Mouse (Mus musculus) thymus, postnatal 14 days (tissue): Measurements from ENCODE around the gene Letm1.

ENCODE experiments used
- DNase-seq: peaks from one replicate; pipeline ENCODE4 v3.0.0; 2021

The Letm1 gene

DNA sequence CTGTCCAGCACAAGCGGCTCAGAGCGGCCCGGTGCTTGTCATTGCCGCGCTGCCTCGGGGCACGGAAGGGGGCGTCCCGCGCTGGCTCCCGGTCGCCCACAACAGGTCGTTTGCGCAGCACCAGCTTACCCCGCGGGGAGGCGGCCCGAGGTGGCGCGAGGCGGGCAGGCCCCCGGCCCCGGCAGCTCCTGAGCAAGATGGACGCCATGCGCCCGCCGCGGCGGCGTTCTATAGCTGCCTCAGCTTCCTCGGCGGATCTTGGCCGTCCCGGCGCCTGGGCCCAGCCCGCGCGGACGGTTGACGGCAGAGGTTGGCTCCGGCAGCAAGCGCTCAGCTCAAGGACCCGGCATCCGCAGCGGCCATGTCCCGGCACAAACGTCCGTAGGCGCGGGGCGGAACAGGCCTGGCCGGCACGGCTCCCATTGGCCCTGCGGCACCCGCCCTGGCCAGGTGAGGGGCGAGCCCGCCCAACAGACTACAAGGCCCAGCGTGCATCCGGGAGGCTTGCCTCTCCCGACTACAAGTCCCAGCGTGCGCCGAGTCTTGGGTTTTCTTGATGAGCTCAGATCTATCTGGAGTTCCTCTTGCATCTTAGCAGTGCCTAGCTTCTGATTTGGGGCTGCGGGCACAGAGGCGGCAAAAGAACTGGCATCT is at the start of gene Letm1:
TSS of gene Letm1 (minus strand) at position 473 of the 654 bp plus-strand sequence.
- peak; percentile 93 for DNase-seq

DNA sequence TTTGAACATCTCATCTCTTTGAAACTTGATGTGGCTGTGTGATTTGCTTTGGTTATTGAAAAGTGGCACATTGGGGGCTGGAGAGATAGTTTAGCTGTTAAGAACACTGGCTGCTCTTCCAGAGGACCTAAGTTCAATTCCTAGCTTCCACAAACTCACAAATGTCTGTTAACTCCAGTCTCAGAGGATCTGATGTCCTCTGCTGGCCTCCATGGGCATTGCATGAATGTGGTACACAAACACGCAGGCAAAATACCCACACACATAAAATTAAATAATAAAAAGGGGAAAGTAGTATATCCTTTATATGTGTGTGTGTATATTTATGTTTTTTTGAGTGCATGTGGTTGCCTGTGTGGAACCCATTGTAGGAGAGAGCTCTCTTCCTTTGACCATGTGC is 48.2 kb upstream of the Letm1 start:
- peak; percentile 45 for DNase-seq

DNA sequence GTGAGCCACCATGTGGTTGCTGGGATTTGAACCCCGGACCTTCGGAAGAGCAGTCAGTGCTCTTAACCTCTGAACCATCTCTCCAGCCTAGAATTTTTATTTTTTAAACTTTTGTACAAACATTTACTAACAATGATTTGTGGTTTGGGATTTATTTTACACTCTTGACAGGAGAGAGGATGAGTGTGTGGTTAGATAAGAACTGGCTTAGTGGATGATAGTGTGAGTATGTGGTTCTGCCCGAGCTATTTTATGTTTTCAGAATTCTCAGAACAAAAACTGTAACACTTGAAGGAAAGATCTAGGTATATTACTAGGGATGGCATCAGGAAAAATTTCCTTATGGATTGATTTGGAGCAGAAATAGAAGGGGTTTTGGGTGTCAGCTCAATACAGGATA is 47.3 kb upstream of the Letm1 start:
- no peak for DNase-seq

DNA sequence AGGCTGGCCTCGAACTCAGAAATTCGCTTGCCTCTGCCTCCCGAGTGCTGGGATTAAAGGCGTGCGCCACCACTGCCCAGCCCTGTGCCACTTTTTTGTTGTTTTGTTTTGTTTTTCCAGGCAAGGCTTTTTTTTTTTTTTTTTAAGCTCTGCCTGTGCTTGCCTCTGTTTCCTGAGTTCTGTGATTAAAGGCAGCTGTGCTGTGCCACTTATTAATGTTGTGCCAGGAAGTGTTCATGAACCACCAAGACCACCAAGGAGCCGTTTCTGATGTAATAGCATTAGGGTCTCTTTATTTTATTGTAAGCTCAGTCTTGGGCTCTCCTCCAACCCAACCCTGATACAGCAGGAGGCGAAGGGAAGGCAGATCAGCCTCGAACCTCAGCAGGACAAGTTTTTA is 45.5 kb upstream of the Letm1 start:
- DNase-seq = no peak

DNA sequence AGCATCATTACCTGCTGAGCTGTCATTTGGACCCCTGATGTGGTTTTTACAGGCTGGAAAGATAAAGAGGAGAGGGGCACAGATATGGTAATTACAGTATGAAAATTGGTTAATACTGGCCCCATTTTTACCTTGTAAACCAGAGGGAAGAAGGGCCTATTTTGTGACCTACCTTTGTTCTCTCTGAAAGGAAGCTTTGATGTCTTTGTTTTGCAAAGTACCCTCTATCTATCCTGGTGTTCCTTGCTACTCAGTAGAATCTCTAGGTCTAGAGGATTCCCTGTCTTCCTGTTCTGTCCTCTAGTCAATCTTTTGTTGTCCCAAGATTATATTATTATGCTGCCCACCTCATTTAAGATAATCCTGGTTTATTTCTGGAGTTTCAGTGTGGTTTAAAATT is 43.4 kb upstream of the Letm1 start:
- DNase-seq = no peak

DNA sequence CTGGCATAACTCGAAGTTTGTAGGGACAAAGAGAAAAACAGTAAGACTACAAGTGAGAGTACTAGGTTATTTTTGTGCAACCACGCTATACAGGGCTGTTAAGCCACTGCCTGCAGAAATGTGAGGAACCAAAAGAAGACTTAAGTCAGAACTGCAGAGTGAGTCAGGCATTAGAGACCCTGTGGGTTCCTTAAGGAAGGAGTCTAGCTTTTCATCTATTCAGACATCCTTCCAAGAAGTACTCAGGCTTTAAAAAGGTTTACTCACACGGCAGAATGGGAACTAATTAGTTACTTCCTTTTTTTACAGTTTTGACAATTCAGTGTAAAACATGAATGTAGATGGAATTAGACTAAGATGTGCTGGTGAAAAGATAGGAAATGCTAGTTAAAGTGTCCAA is 39.8 kb upstream of the Letm1 start:
- no peak for DNase-seq

DNA sequence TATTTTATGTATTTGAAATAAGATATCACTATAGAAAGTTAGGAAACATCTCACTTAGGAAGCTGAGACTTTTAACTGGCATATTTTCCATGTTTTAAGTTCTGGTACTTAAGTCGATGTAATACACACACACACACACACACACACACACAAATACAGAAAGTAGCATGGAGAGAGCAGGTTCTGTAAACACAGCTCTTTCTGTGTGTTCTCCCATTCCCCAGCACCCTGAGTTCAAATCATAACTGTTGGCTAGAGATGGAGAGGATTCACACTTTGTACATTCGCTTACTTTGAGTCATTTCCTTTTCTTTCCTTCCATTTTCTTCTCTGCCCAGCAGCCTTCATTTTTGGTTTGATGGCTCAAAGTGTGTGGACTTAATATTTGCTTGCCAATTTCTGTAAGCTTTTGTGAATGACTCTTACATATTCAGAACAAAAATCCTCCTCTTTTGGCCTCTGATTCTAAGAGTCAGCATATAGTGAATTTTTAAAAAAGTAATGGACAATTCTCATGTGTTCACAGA is 39.3 kb upstream of the Letm1 start:
- no peak for DNase-seq

DNA sequence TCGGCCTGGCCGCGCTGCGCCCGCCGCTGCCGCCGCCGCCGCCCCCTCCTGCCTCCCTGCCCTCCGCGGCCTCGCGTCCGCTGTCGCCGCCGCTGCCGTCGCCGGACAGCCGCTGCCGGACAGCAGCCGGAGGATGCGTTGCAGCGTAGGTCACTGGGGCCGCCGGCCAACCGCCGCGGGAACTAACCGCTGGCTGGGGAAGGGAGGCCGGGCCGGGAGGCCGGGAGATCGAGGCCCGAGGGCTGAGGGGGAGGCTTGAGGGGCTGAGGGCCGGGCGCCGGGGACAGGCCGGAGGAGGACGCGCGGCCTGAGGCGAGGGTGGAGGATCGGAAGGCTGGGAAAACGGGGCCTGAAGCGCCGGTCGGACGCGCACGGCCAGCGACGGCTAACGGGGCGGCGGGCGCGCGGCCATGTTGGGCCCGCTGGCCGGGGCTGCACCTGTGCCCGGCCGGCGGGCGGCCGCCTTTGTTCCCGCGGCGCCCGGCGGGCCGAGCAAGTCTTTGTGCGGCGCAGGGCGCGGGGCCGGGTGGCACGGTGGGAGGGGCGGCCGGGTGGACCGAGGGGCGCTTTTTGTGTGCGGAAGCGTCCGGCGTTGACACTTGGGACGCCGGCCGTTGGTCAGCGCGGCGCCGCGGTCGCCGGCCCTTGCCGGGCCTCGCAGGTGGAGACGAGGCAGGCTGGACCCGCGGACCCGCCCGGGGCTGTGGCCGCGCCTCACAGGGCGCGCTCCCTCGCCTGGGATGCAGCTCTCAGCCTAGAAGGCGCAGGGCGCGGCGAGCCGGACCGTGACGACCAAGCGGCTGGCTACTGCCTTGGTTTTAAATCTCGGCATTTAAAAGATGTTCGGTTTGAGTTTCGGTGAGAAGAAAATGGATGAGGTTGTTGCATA is 38.4 kb upstream of the Letm1 start:
- peak; percentile 51 for DNase-seq

DNA sequence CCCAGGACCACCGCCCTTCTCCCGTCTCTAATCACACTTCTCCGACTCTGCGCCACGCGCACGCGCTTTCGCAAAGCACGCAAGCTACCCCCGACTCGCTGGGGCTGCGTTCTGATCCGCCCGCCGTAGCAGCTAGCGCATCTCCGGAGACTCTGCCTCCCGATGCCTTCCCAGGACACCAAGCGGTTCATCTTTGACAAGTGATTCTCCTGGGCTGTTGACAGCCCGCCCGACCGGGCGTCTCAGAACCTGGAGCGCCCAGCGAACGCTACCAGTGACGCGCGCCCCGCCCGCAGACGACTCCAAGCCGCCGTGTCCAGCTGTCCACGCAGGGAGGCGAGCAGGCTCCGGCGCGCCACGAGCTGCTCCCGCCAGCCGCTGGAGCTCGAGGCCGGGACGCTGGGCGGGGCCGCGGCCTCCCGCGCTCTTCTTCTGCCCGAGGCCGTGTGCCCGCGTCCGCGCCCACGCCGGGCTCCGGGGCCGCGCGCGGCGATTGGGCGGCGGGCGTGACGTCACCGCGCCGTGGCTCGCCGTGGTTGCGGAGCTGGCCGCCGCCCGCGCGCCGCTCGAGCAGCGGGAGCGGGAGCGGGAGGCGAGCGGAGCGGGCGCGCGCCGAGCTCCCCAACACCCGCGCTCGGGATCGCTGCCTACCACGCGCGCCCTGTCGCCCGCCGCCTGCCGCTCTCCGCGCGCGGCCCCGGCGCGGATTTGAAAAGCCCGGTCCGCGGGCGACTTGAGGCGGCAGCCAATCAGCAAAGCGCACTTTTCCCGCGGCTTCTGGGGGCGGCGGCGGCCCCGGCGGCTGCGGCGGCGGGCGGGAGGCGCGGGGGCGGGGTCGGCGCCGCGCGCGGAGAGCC is 37.5 kb upstream of the Letm1 start, which contains the start of gene Nsd2:
TSS of gene Nsd2 (plus strand) at position 850 of the 857 bp plus-strand sequence.
- DNase-seq = peak; percentile 92

DNA sequence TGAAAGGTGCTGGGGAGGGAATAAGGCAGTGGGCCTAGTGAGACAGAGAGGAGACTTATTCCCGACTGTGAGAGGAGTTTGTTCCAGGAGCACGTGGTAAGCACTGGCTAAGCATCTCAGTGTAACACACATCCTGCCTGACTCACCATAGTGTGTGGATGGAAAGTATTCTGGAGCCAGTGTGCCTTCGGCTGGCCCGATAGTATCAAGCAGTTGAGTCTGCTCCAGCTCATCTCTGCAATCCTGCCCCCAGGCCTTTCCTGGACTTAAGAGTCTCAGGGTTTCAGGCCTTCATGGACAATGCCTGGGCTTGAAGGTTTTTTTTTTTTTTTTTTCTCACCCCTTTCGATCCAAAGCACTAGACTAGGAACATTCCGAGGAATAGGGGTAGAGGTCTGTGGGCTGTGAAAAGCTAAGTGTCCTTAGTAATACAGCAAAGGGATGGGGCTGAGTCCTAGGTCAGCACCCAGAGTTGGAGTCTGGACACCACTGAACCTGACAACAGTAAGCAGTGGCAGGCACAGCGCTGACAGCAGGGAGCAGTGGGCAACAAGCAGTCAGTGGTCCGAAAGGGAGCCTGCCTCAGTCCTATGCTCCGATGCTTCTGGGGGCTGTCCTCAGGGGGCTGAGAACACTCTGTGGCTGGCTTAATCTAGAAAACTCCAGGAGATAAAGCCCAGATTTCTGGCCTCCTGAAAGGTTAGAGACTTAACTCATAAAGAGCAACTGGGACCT is 36.7 kb upstream of the Letm1 start:
- DNase-seq = no peak

DNA sequence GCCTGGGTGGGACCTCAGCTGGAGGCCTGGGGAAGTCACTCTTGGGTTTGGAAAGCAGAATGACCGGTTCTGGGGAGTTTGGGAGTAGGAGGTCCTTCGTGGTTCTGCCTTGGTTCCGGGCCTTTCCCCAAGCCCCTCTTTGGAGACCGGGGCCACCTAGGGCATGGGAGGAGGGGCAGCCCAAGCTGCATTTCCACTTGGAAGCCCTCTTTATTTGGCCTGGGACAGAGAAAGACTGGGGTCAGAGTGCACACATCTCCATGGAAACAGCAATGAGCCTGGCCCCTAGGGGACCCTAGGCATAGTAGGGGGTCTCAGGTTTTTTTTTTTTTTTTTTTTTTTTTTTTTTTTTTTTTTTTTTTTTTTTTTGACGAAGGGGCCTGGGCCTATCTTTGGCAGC is 35.5 kb upstream of the Letm1 start:
- DNase-seq = no peak

DNA sequence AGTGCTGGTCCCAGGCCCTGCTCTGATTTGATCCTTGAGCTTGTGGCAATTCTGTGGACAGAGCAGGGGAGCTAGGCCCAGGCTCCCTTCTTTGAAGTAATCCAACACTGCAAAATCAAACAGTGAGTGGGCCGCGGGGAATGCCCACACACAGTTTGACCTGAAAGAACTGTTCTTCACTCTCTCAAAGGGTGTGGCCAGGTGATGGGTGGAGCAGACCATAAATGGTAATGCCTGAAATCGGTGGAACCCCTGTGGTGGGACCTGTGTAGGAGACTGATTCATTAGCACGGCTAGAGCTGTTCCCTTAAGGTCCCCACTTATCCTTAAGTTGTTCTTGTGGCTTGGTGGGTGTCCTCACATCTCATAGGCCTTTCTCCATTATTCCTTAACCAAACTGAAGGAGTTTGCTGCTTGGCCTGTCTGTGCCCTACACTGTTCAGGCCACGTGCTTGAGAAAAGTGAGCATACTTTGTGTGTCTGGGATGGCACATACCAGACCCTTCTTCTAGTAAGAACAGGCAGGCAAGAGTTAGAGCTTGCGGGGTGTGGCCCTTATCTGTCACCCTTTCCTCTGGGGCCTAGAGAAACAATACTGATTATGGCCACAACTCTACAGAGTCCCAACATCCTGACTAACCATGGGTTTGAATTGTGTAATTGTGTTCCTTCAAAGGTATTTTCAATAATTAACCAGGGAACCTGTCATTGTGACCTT is 33.5 kb upstream of the Letm1 start:
- no peak for DNase-seq

DNA sequence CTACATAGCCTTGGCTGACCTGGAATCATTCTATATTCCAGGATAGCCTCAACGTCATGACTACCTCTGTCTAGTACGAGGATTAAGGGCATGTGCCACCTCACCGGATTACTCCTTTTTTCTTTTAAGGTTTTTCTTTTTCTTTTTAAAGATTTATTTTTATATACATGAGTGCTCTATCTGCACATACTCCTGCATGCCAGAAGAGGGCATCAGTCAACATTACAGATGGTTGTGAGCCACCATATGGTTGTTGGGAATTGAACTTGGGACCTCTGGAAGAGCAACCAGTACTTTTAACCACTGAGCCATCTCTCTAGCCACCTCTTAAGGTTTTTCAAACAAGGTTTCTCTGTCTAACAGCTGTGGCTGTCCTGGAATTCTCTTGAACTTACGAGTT is 28.9 kb upstream of the Letm1 start:
- DNase-seq = no peak

DNA sequence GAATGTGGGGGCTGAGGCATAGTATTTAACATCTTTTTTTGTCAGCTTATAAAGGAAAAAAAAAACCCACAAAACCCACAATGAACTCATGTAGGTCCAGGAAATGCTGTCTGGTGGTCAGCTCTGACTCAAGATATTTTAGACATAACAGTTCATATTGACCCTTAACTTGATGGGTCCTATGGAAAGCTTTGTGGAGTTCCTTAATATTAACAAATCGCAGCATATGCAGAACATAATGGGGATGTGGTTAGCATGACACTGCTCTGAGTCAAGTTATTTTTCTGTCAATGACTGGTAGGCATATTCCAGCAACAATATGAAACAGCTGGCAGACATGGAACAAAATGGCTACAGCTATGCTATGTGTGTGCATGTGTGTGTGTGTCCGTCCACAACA is 20.7 kb upstream of the Letm1 start:
- DNase-seq = no peak

DNA sequence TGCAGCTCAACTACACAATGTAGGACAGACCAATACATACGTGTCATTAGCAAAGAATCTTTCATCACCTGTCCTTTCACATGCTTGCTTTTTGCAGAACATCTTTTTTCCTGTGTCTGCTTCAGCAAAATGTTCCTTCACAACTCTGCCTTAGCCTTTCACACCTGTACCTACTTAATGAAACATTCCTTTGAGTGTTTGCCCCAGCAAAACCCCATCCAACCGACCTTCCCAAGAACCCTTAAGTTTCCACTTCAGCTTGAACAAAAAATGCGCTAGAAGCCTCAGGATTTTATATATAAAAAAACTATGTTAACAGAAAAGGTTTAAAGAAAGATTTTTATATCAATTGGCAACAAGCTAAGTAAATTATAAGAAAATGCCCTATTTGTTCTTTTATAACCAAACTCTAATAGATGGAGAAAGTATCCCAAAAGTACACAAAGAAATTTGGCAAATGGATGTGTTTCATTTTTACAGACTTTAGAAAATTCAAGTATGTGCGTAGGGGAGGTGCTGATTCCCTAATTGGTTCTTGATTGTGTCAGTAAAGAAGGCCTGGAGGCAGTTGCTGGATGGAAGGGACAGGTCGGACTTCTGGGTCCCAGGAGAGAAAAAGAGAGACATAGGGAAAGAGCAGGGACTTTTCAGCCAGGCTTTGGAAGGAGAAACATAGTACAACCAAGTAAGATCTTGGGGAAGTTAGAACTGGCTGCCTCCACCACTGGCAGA is 9.5 kb upstream of the Letm1 start:
- no peak for DNase-seq

DNA sequence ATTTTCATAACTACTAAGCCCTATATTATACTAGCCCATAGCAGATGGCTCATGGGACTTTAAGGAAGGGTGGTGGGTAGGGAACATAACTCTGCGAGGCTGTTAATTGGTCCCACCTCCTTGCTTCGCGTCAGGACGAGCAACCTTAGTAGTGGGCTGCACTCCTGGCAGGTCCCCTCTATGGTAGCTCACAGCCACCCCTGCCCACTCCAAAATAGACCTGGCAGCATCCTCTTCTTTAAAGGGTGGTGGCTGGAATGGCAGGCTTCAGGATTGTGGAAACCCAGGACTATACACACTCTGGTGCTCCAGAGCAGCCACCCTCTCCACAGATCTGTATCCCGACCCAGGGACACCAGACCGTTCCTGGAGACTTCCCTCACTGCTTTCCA is 378 bp upstream of the Letm1 start:
- no peak for DNase-seq

DNA sequence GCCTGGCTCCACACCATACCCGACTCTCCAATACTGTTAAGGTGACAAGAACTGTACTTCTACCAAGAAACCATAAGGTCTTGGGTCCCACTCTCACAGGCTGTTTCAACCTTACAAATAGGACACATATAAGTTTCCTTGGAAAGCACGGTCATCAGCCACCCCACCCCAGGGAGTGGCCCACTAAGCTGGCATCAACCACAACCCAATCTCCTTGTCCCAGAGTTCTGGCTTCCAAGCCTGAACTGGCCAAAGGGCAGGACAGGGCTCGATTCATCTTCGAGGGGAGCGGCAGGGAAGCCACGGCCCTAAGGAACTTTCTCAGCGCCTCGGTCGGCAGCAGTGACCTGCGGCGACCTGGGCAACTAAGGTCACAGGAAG is 663 bp downstream of the Letm1 start:
- DNase-seq = no peak

DNA sequence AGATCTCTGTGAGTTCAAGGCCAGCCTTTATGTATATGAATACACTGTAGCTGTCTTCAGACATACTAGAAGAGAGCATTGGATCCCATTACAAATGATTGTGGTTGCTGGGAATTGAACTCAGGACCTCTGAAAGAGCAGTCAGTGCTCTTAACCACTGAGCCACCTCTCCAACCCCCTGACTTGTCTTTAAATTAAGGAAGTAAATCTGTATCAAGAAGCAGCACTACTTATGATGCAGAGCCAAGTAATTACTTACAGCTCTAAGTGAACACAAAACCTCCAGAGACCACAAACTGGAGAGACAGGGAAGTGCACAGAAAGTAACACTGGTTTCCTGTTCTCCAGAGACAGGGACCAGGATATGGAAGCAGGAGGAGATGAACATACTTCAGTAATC is 5.4 kb downstream of the Letm1 start:
- DNase-seq = no peak

DNA sequence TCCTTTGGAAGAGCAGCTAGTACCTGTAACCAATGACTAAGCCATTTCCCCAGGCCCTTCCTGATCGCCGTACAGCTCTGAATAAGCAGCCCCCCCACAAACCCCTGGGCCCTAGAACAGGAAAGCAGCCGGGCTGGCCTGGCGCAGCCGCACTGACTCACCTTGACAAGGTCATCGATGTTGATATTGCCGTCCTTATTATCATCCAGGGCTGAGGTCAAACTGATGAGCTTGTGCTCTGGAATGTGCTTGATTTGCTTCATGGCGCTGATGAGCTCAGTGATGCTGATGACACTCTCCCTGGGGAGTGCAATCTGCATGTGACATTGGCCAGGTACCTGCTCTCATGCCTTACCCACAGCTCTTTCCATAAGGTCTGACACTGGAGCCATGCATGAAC is 39.1 kb downstream of the Letm1 start:
- DNase-seq = no peak

DNA sequence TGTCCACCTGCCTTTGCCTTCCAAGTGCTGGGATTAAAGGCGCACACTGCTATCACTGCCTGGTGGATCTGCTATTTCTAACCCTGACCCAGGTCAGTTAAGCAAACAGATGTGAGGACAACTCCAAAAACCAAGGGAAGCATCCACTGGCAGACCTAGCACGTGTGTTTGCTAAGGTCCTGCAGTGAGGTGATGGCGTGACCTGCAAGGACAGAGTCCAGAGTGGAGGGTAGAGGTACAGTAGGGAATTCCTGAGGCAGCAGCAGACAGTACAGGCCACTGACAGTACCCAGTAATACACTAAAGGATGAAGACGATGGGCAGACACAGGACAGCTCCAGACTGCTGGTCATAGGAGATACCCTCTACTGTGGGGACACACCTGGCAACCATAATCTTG is 42.1 kb downstream of the Letm1 start:
- no peak for DNase-seq

DNA sequence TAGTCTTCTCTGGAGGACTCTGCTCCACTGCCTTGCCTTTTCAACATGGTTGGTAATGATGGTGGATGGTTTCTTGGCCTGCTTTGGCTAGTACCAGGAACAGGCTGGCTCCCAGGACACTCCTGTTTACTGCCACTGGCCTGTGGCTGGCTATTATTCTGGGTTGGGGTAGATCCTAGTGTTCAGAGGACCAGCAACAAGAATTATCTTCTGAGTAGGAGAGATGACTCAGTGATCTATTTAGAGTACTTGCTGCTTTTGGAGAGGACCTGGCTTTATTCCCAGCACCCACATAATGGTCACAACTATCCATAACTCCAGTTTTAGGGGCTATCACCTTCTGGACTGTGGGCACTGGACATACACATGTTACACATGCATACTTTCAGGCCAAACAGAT is 44.3 kb downstream of the Letm1 start:
- no peak for DNase-seq
